Mouse (Mus musculus): ENCODE data around the gene Ndufb5. TPM values are rescaled to one million over a fixed set of nuclear protein-coding genes. Genes with fewer than 3 reads are reported as not detected.

Gene Ndufb5
- total and polyA plus RNA-seq, 3 experiments, result 213 to 502 (median 241) TPM

DNA sequence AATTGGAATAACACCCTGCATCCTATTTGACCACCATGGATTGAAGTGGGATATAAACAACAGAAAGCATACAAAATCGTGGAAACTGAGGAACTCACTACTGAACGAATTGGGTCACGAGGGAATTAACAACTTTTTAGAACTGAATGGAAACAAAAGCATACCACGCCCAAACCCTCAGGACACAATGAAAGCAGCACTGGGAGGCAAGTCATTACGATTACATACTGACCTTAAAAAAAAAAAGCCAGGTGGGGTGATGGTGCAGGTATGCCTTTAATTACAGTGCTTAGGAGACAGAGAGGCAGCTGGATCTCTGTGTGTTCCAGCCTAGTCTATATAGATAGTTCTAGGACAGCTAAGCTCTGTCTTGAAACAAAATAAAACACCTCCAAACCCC, 22.4 kb downstream of the Ndufb5 start (continued):
- TF ChIP-seq MAX (IDR thresholded peaks at IDR 0.05; ENCODE audit: low read length), result no peak

DNA sequence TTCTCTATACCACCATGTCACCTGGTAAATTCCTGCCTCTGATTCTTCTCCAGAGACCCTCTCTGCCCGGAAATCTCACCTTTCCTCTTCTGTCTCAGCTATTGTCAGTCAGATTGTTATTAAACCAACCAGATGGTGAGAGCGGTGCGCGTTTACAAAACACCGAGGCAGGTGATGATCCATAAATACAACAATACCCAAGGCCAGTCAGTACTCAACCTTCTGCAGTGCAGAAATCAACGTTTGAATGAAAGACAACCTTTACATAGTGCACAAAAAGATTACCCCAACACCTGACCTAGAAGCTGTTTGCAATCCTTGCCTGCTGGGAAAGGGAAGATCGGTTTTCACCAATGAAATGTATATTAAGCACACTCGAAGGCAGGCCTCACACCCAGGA, 26.2 kb downstream of the Ndufb5 start:
- Histone ChIP-seq H3K36me3 (ENCODE audit: control insufficient read depth in 1 of 2, insufficient read depth in 2 of 2, low read length in 2 of 2) (no peaks in the 10 kb centered on the region), H3K4me3 (ENCODE audit: control insufficient read depth in 1 of 2, insufficient read depth in 1 of 2, low read depth in 2 of 2, low read length in 2 of 2) (no peak overlapping the region), H3K27me3 (ENCODE audit: control insufficient read depth in 1 of 2, insufficient read depth in 2 of 2, low read length in 2 of 2) (no peaks in the 10 kb centered on the region; a peak in 2 of 4 replicates), H3K9ac (ENCODE audit: control insufficient read depth, low read depth, low read length, poor library complexity, severe bottlenecking) (no peak overlapping the region), H3K4me1 (ENCODE audit: control insufficient read depth in 1 of 2, insufficient read depth in 2 of 2, low read length in 2 of 2) (no peaks in the 10 kb centered on the region), H3K9me3 (replicated peaks; ENCODE audit: insufficient read depth, low read length) (no peaks in the 10 kb centered on the region), H3K27ac (ENCODE audit: control insufficient read depth, low read depth, low read length) (no peak overlapping the region), H3K79me2 (ENCODE audit: control insufficient read depth, insufficient read depth, low read length, poor library complexity) (no peaks in the 10 kb centered on the region)
- DNase-seq (ENCODE audit: low read depth, low spot score), result no peak
- no peak for TF ChIP-seq POLR2AphosphoS2 (IDR thresholded peaks at IDR 0.05; ENCODE audit: low read length)
- TF ChIP-seq KAT2A (conservative IDR thresholded peaks at IDR 0.05; ENCODE audit: low read depth, low read length), result no peak
- TF ChIP-seq JUND (IDR thresholded peaks at IDR 0.05; ENCODE audit: low read depth, low read length), result no peak
- no peak for TF ChIP-seq TAL1 (IDR thresholded peaks at IDR 0.05; ENCODE audit: low read length)

DNA sequence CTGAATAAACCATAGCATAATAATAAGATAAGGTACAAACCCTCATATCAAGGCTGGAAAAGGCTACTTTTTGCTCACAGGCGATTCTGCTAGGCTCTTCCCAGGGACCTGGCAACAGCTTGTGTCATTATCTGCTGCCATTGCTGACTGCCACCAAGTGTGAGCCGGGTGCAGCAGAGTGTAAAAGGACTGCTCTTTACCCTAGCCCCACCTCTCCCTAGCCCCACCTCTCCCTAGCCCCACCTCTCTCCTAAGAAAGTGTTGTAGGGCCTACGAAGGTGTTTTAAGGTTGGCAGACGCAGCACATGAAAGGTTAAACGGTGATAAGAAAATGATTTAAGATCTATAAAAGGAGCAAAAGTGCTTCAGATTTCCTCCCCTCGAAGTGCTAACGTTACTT, 27.1 kb downstream of the Ndufb5 start:
- DNase-seq (ENCODE audit: low read depth, low spot score), result no peak
- Histone ChIP-seq H3K79me2 (ENCODE audit: control insufficient read depth, insufficient read depth, low read length, poor library complexity) (no peaks in the 10 kb centered on the region), H3K27me3 (ENCODE audit: control insufficient read depth in 1 of 2, insufficient read depth in 2 of 2, low read length in 2 of 2) (peaks cover 0 to 2% of the 10 kb centered on the region in 2 experiments; a peak in 3 of 4 replicates), H3K4me1 (ENCODE audit: control insufficient read depth in 1 of 2, insufficient read depth in 2 of 2, low read length in 2 of 2) (no peaks in the 10 kb centered on the region), H3K9me3 (replicated peaks; ENCODE audit: insufficient read depth, low read length) (no peaks in the 10 kb centered on the region), H3K4me3 (ENCODE audit: control insufficient read depth in 1 of 2, insufficient read depth in 1 of 2, low read depth in 2 of 2, low read length in 2 of 2) (no peak overlapping the region), H3K9ac (ENCODE audit: control insufficient read depth, low read depth, low read length, poor library complexity, severe bottlenecking) (no peak overlapping the region), H3K27ac (ENCODE audit: control insufficient read depth, low read depth, low read length) (no peak overlapping the region), H3K36me3 (ENCODE audit: control insufficient read depth in 1 of 2, insufficient read depth in 2 of 2, low read length in 2 of 2) (no peaks in the 10 kb centered on the region)
- no peak for TF ChIP-seq CTCF (IDR thresholded peaks at IDR 0.05 in 2 of 3, conservative IDR thresholded peaks at IDR 0.05 in 1 of 3; ENCODE audit: control insufficient read depth in 1 of 3, insufficient read depth in 1 of 3, low read depth in 2 of 3, low read length in 3 of 3, poor library complexity in 1 of 3, severe bottlenecking in 1 of 3)
- TF ChIP-seq NELFE (IDR thresholded peaks at IDR 0.05; ENCODE audit: low read depth, low read length), result no peak
- TF ChIP-seq TAL1 (IDR thresholded peaks at IDR 0.05; ENCODE audit: low read length), result no peak
- no peak for TF ChIP-seq MXI1 (IDR thresholded peaks at IDR 0.05; ENCODE audit: low read depth, low read length)
- TF ChIP-seq POLR2AphosphoS5 (IDR thresholded peaks at IDR 0.05; ENCODE audit: borderline replicate concordance, low read depth, low read length), result no peak
- TF ChIP-seq BHLHE40 (IDR thresholded peaks at IDR 0.05; ENCODE audit: borderline replicate concordance, low read depth, low read length), result no peak

DNA sequence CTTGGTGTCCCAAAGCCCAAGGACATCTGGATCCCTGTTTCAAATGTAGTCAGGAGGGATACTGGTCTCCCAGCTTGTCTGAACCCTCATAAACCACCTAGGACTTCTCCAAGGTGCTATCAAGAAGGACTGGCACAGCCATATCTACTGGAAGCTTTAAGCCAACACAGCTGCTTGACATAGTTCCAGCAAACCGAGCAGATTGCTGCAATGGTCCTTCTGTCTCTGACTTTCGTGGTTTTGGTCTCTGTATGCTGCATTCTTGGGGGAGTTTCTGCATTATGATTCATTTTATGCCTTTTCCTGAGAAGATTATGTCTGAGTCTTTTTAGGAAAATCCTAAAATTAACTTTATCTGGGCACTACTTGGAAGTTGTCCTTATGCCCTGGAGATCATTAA, 34.0 kb downstream of the Ndufb5 start:
- Histone ChIP-seq H3K27me3 (ENCODE audit: control insufficient read depth in 1 of 2, insufficient read depth in 2 of 2, low read length in 2 of 2) (peaks cover 0 to 3% of the 10 kb centered on the region in 2 experiments; a peak in 2 of 4 replicates), H3K4me1 (ENCODE audit: control insufficient read depth in 1 of 2, insufficient read depth in 2 of 2, low read length in 2 of 2) (no peaks in the 10 kb centered on the region), H3K27ac (ENCODE audit: control insufficient read depth, low read depth, low read length) (no peak overlapping the region), H3K79me2 (ENCODE audit: control insufficient read depth, insufficient read depth, low read length, poor library complexity) (no peaks in the 10 kb centered on the region), H3K9me3 (replicated peaks; ENCODE audit: insufficient read depth, low read length) (no peaks in the 10 kb centered on the region), H3K4me3 (ENCODE audit: control insufficient read depth in 1 of 2, insufficient read depth in 1 of 2, low read depth in 2 of 2, low read length in 2 of 2) (no peak overlapping the region), H3K9ac (ENCODE audit: control insufficient read depth, low read depth, low read length, poor library complexity, severe bottlenecking) (no peak overlapping the region), H3K36me3 (ENCODE audit: control insufficient read depth in 1 of 2, insufficient read depth in 2 of 2, low read length in 2 of 2) (no peaks in the 10 kb centered on the region)
- TF ChIP-seq RCOR1 (IDR thresholded peaks at IDR 0.05; ENCODE audit: low read depth, low read length) (no peak), UBTF (IDR thresholded peaks at IDR 0.05; ENCODE audit: borderline replicate concordance, insufficient read depth, low read depth, low read length) (no peak), NELFE (IDR thresholded peaks at IDR 0.05; ENCODE audit: low read depth, low read length) (no peak), ZNF384 (IDR thresholded peaks at IDR 0.05; ENCODE audit: low read depth, low read length) (no peak), HCFC1 (IDR thresholded peaks at IDR 0.05; ENCODE audit: low read depth, low read length) (no peak), POLR2AphosphoS2 (IDR thresholded peaks at IDR 0.05; ENCODE audit: low read length) (no peak), ZKSCAN1 (IDR thresholded peaks at IDR 0.05; ENCODE audit: low read depth, low read length) (no peak), USF1 (IDR thresholded peaks at IDR 0.05; ENCODE audit: low read depth, low read length) (no peak), MAX (IDR thresholded peaks at IDR 0.05; ENCODE audit: low read length) (no peak)
- no peak for DNase-seq (ENCODE audit: low read depth, low spot score)

Data from MEL (cell line).